Mouse (Mus musculus): Measurements from ENCODE around the gene Bola2. TPM values are rescaled to one million over a fixed set of nuclear protein-coding genes. Genes with fewer than 3 reads are reported as not detected.
A peak's percentile ranks its signal among the peaks of the same experiment; 100 is the strongest.

Bola2 gene
- polyA plus RNA-seq, 1 experiment, result 35.7 TPM

GRCm38 (mm10) chr7:126741452-126741851 is 46.3 kb downstream of the Bola2 start:
- Histone ChIP-seq H3K36me3 (ENCODE audit: control insufficient read depth, insufficient read depth, low read length) (no peaks in the 10 kb centered on the region), H3K27me3 (ENCODE audit: control insufficient read depth, insufficient read depth, low read length) (no peaks in the 10 kb centered on the region), H3K27ac (ENCODE audit: control insufficient read depth, insufficient read depth, low read depth, low read length) (no peak overlapping the region), H3K4me3 (ENCODE audit: control insufficient read depth, low read depth, low read length) (peak overlapping the region; percentile 88), H3K4me1 (ENCODE audit: control insufficient read depth, insufficient read depth, low read length) (peaks cover 13% of the 10 kb centered on the region)
- TF ChIP-seq CTCF (IDR thresholded peaks at IDR 0.05; ENCODE audit: control insufficient read depth, insufficient read depth, insufficient replicate concordance, low read depth, low read length) (no peak), POLR2A (IDR thresholded peaks at IDR 0.05; ENCODE audit: control insufficient read depth, low read depth, low read length) (no peak)

- Histone ChIP-seq H3K27me3 (ENCODE audit: control insufficient read depth, insufficient read depth, low read length) (no peaks in the 10 kb centered on the region), H3K4me3 (ENCODE audit: control insufficient read depth, low read depth, low read length) (no peak overlapping the region), H3K27ac (ENCODE audit: control insufficient read depth, insufficient read depth, low read depth, low read length) (no peak overlapping the region), H3K36me3 (ENCODE audit: control insufficient read depth, insufficient read depth, low read length) (no peaks in the 10 kb centered on the region), H3K4me1 (ENCODE audit: control insufficient read depth, insufficient read depth, low read length) (peaks cover 13% of the 10 kb centered on the region)
- TF ChIP-seq POLR2A (IDR thresholded peaks at IDR 0.05; ENCODE audit: control insufficient read depth, low read depth, low read length) (no peak), CTCF (IDR thresholded peaks at IDR 0.05; ENCODE audit: control insufficient read depth, insufficient read depth, insufficient replicate concordance, low read depth, low read length) (no peak)
Measured at GRCm38 (mm10) chr7:126741964-126742482, 46.8 kb downstream of the Bola2 start.

DNA sequence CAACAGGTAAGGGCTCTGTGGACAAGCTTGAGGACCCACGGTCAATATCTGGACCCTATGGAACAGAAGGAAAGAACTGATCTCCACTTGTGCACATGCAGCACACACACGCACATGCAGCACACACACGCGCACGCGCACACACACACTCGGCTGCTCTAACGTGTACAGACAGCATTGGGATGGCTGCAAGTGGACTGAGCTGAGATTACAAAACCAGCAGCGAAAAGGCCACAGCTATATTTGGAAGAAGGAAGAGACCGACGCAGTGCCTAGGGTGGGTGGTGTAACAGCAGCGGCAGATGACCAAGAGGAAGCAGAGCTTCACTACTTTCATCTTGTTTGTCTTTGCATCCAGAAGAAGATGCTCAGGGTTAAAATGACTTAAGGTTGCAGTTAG is 50.9 kb downstream of the Bola2 start:
- H3K27me3 ChIP-seq (ENCODE audit: control insufficient read depth, insufficient read depth, low read length), result no peaks in the 10 kb centered on the region
- H3K4me3 ChIP-seq (ENCODE audit: control insufficient read depth, low read depth, low read length), result no peak overlapping the region
- H3K27ac ChIP-seq (ENCODE audit: control insufficient read depth, insufficient read depth, low read depth, low read length), result no peak overlapping the region
- TF ChIP-seq POLR2A (IDR thresholded peaks at IDR 0.05; ENCODE audit: control insufficient read depth, low read depth, low read length) (no peak), CTCF (IDR thresholded peaks at IDR 0.05; ENCODE audit: control insufficient read depth, insufficient read depth, insufficient replicate concordance, low read depth, low read length) (no peak)
- no peaks in the 10 kb centered on the region for H3K36me3 ChIP-seq (ENCODE audit: control insufficient read depth, insufficient read depth, low read length)
- peaks cover 2% of the 10 kb centered on the region; the same call in 1 of the 2 replicates for H3K4me1 ChIP-seq (ENCODE audit: control insufficient read depth, insufficient read depth, low read length)

GRCm38 (mm10) chr7:126746798-126747197 is 51.6 kb downstream of the Bola2 start:
- H3K27me3 ChIP-seq (ENCODE audit: control insufficient read depth, insufficient read depth, low read length), result no peaks in the 10 kb centered on the region
- H3K4me1 ChIP-seq (ENCODE audit: control insufficient read depth, insufficient read depth, low read length), result no peaks in the 10 kb centered on the region; the same call in 1 of the 2 replicates

DNA sequence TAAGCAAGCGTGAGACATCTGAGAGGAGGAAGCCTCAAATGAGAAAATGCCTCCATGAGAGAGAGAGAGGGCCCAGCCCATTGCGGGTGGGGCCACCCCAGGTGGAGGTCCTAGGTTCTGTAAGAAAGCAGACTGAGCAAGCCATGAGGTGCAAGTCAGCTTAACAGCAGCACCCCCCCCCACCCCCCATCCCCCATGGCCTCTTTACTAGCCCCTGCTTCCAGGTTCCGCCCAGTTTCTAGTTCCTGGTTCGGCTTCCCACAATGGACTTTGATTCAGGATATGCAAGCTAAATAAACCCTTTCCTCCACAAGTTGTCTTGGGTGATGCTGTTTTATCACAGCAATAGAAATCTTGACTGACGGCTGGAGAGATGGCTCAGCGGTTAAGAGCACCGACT is 53.6 kb downstream of the Bola2 start:
- no peak overlapping the region for H3K27ac ChIP-seq (ENCODE audit: control insufficient read depth, insufficient read depth, low read depth, low read length)
- no peaks in the 10 kb centered on the region; the same call in 1 of the 2 replicates for H3K4me1 ChIP-seq (ENCODE audit: control insufficient read depth, insufficient read depth, low read length)
- TF ChIP-seq POLR2A (IDR thresholded peaks at IDR 0.05; ENCODE audit: control insufficient read depth, low read depth, low read length) (no peak), CTCF (IDR thresholded peaks at IDR 0.05; ENCODE audit: control insufficient read depth, insufficient read depth, insufficient replicate concordance, low read depth, low read length) (no peak)
- H3K27me3 ChIP-seq (ENCODE audit: control insufficient read depth, insufficient read depth, low read length), result no peaks in the 10 kb centered on the region
- no peak overlapping the region for H3K4me3 ChIP-seq (ENCODE audit: control insufficient read depth, low read depth, low read length)
- no peaks in the 10 kb centered on the region for H3K36me3 ChIP-seq (ENCODE audit: control insufficient read depth, insufficient read depth, low read length)

More at GRCm38 (mm10) chr7:126746798-126747197, 51.6 kb downstream of the Bola2 start:
- Histone ChIP-seq H3K4me3 (ENCODE audit: control insufficient read depth, low read depth, low read length) (no peak overlapping the region), H3K27ac (ENCODE audit: control insufficient read depth, insufficient read depth, low read depth, low read length) (no peak overlapping the region), H3K36me3 (ENCODE audit: control insufficient read depth, insufficient read depth, low read length) (no peaks in the 10 kb centered on the region)
- TF ChIP-seq POLR2A (IDR thresholded peaks at IDR 0.05; ENCODE audit: control insufficient read depth, low read depth, low read length) (no peak), CTCF (IDR thresholded peaks at IDR 0.05; ENCODE audit: control insufficient read depth, insufficient read depth, insufficient replicate concordance, low read depth, low read length) (no peak)

Other genes with a start within 250 kb of the Bola2 start
- 1.5 and 1.6 TPM in 2 replicates for gene Atp2a1, start 232.3 kb upstream of the Bola2 start, polyA plus RNA-seq (2012; rRNA removed)
- 39.2 and 41.1 TPM in 2 replicates for gene Sh2b1, start 220.0 kb upstream of the Bola2 start, polyA plus RNA-seq (2012; rRNA removed)
- 43.5 and 50.2 TPM in 2 replicates for gene Tufm, start 208.0 kb upstream of the Bola2 start, polyA plus RNA-seq (2012; rRNA removed)
- 666 and 681 TPM in 2 replicates for gene Atxn2l, start 192.0 kb upstream of the Bola2 start, polyA plus RNA-seq (2012; rRNA removed)
- 144 and 157 TPM in 2 replicates for gene Eif3c, start 129.0 kb upstream of the Bola2 start, polyA plus RNA-seq (2012; rRNA removed)
- gene Apobr, start 110.5 kb upstream of the Bola2 start, polyA plus RNA-seq (2012; rRNA removed), result 0.16 and 1.3 TPM in 2 replicates
- 34.9 and 42.7 TPM in 2 replicates for gene Cln3, start 109.6 kb upstream of the Bola2 start, polyA plus RNA-seq (2012; rRNA removed)
- not detected in 2 replicates for gene Il27, start 100.5 kb upstream of the Bola2 start, polyA plus RNA-seq (2012; rRNA removed)
- 1.4 and 2.6 TPM in 2 replicates for gene Nupr1, start 64.5 kb upstream of the Bola2 start, polyA plus RNA-seq (2012; rRNA removed)
- gene Sgf29, start 46.1 kb upstream of the Bola2 start, polyA plus RNA-seq (2012; rRNA removed), result 405 and 485 TPM in 2 replicates
- gene Sult1a1, start 19.0 kb upstream of the Bola2 start, polyA plus RNA-seq (2012; rRNA removed), result 5.8 and 7.1 TPM in 2 replicates
- gene Slx1b, start 383 bp downstream of the Bola2 start, polyA plus RNA-seq (2012; rRNA removed), result 8.3 and 9.5 TPM in 2 replicates
- 2.5 and 2.6 TPM in 2 replicates for gene Coro1a, start 12.4 kb downstream of the Bola2 start, polyA plus RNA-seq (2012; rRNA removed)
- 337 and 349 TPM in 2 replicates for gene Mapk3, start 64.2 kb downstream of the Bola2 start, polyA plus RNA-seq (2012; rRNA removed)
- gene Gdpd3, start 70.9 kb downstream of the Bola2 start, polyA plus RNA-seq (2012; rRNA removed), result 3.5 and 3.9 TPM in 2 replicates
- gene Ypel3, start 81.6 kb downstream of the Bola2 start, polyA plus RNA-seq (2012; rRNA removed), result 74.3 and 92.1 TPM in 2 replicates
- gene Tbx6, start 86.1 kb downstream of the Bola2 start, polyA plus RNA-seq (2012; rRNA removed), result 1.1 and 1.2 TPM in 2 replicates
- 252 and 262 TPM in 2 replicates for gene Ppp4c, start 97.1 kb downstream of the Bola2 start, polyA plus RNA-seq (2012; rRNA removed)
- gene Fam57b, start 102.3 kb downstream of the Bola2 start, polyA plus RNA-seq (2012; rRNA removed), result 7.9 and 9.8 TPM in 2 replicates
- gene 4930451I11Rik, start 136.2 kb downstream of the Bola2 start, polyA plus RNA-seq (2012; rRNA removed), result 103 and 114 TPM in 2 replicates
- 1.9 and 2.2 TPM in 2 replicates for gene Doc2a, start 152.0 kb downstream of the Bola2 start, polyA plus RNA-seq (2012; rRNA removed)
- gene Hirip3, start 166.6 kb downstream of the Bola2 start, polyA plus RNA-seq (2012; rRNA removed), result 76.6 and 77.1 TPM in 2 replicates
- 74.1 and 80.9 TPM in 2 replicates for gene Ino80e, start 167.0 kb downstream of the Bola2 start, polyA plus RNA-seq (2012; rRNA removed)
- 43.5 and 49.4 TPM in 2 replicates for gene Taok2, start 189.3 kb downstream of the Bola2 start, polyA plus RNA-seq (2012; rRNA removed)
- 70.3 and 73.6 TPM in 2 replicates for gene Tmem219, start 227.5 kb downstream of the Bola2 start, polyA plus RNA-seq (2012; rRNA removed)
- gene Kctd13, start 233.5 kb downstream of the Bola2 start, polyA plus RNA-seq (2012; rRNA removed), result 80.0 and 85.5 TPM in 2 replicates

Data from testis, adult 2 months (tissue).